Mouse (Mus musculus) heart, adult 9 months (tissue): Measurements from ENCODE around the gene Igfals.

Experiments
- DNase-seq, 2 experiments: peaks; one replicate each; pipeline ENCODE4 v3.0.0; 2022; ENCODE audit warnings: low spot score in 2 of 2

The Igfals gene

GRCm38 (mm10) chr17:24861785-24862184 is 4.0 kb upstream of the Igfals start:
- no peak for DNase-seq

- DNase-seq = no peak
Measured at GRCm38 (mm10) chr17:24867914-24868313, 2.1 kb downstream of the Igfals start.

- no peak for DNase-seq
Measured at GRCm38 (mm10) chr17:24873695-24874404, 8.1 kb downstream of the Igfals start.

- no peak for DNase-seq
Measured at GRCm38 (mm10) chr17:24874405-24874745, 8.6 kb downstream of the Igfals start.

GRCm38 (mm10) chr17:24874989-24875388 is 9.2 kb downstream of the Igfals start:
- no peak for DNase-seq

- no peak for DNase-seq
Measured at GRCm38 (mm10) chr17:24877336-24878116, 11.7 kb downstream of the Igfals start.

GRCm38 (mm10) chr17:24878117-24878397 is 12.3 kb downstream of the Igfals start:
- peak; percentile 65 to 81 for DNase-seq

- DNase-seq = no peak
Measured at GRCm38 (mm10) chr17:24878531-24878930, 12.7 kb downstream of the Igfals start.

- no peak for DNase-seq
Measured at GRCm38 (mm10) chr17:24881738-24882440, 16.1 kb downstream of the Igfals start.

GRCm38 (mm10) chr17:24884391-24884790 is 18.6 kb downstream of the Igfals start:
- no peak for DNase-seq

- no peak for DNase-seq
Measured at GRCm38 (mm10) chr17:24885356-24886133, 19.7 kb downstream of the Igfals start.

- DNase-seq = peak; percentile 99 to 100
Measured at GRCm38 (mm10) chr17:24886134-24886931, 20.5 kb downstream of the Igfals start, which contains the start of the genes Nubp2 and Spsb3. Gene Nubp2, minus strand, starts transcription at chr17:24886349. Gene Spsb3, plus strand, starts transcription at chr17:24886643.

- no peak for DNase-seq
Measured at GRCm38 (mm10) chr17:24886932-24887271, 21.1 kb downstream of the Igfals start.

GRCm38 (mm10) chr17:24887291-24888080 is 21.7 kb downstream of the Igfals start:
- no peak for DNase-seq

GRCm38 (mm10) chr17:24888862-24889261 is 23.1 kb downstream of the Igfals start:
- no peak for DNase-seq

- DNase-seq = no peak
Measured at GRCm38 (mm10) chr17:24890151-24891092, 24.6 kb downstream of the Igfals start.

GRCm38 (mm10) chr17:24891321-24891720 is 25.5 kb downstream of the Igfals start:
- DNase-seq = no peak

GRCm38 (mm10) chr17:24892785-24893184 is 27.0 kb downstream of the Igfals start:
- DNase-seq = no peak

GRCm38 (mm10) chr17:24893276-24893675 is 27.5 kb downstream of the Igfals start:
- DNase-seq = no peak
